Mouse (Mus musculus) cerebellum, postnatal 25 days (tissue): Measurements from ENCODE around the gene Syce2.
"Not testable (repeated sequence)": the region's sequence is repeated elsewhere in the genome, so short reads cannot be mapped to it uniquely, and the experiment has no call there.

Experiments used
- DNase-seq, 2 experiments: peaks; one replicate each; pipeline ENCODE4 v3.0.0; 2021; ENCODE audit warnings: mixed read lengths in 2 of 2

Syce2 gene

DNA sequence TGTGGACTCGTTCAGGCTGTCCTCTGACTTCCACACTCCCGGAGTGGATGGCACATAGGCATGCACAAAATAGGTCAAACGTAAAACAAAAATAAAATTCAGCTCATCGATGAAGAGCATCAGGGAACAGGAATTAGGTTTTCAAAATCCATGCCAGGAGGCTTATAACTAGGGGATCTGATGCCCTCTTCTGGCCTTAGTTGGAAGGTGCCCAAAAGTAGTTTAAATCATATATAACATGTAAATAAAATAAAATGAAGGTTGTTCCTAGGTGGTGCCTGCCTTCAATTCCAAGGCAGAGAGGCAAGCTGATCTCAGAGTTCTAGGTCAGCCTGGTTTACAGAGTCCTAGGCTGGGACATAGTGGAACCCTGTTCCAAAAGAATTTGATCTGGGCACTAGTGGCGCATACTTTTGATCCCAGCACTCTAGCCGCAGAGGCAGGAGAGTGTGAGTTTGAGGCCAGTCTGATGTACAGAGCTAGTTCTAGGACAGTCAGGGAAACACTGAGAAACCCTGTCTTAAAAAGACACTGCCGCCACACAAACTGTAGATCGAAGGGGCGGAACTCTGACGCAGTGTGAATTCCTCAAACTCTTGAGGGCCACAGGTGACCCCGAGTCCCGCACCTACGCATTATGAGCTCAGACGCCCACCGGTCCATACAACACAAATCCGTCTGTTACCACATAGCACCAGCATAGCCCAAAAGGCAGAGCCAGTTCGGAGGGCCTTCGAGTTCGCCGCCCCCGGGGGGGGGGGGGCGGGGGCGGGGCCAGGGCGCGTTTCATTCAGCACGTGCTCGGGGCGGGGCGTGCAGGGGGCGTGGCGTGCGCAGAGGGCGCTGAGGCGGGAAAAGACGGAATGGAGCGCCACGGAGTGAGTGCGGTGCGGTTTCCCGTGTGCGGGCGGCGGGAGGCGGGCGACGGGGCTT, at the start of gene Syce2:
Gene Syce2, plus strand, starts transcription at position 736 of the 933 bp plus-strand sequence.
- peak; percentile 66 to 83 for DNase-seq

DNA sequence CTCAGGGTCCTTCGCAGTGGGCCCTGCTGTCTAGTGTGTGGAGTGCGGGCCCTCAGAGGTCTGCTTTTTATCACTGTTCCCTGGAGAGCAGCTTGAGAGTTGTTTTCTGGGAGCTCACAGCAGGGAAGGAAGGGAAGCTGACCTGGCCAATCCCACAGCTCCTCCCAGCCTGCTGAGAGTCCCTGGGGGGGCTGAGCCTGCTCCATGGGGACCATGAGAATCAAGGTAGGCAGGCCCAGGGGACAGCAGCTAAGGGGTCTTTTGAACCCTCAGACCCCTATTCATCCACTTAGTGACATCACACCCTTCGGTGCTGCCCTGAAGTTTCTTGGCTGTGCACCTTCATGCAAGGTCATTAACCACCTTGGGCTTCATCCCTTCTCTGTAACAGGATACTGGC, 49.2 kb upstream of the Syce2 start, which contains the start of gene Dand5:
Gene Dand5, minus strand, starts transcription at position 101 of the 400 bp plus-strand sequence.
- DNase-seq = no peak

DNA sequence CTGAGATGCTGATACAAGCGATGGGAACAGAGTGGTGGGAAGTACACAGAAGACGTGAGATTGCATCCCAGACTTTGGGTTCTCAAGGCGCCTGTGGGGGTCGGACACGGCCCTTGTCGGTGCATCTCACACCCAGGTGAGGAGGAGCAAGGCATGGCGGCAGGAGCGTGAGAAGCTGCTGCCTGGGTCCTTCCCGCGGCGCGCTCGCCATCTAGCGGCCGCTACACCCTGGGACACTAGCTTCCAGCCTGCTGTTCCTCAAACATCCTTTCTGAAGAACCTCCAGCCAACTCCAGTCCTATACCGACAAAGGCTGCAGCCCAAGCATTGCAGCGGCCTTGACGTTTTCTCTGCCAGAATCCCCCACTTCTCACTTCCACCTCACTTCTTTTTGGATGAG, 48.3 kb upstream of the Syce2 start:
- DNase-seq = peak; percentile 83 to 88

DNA sequence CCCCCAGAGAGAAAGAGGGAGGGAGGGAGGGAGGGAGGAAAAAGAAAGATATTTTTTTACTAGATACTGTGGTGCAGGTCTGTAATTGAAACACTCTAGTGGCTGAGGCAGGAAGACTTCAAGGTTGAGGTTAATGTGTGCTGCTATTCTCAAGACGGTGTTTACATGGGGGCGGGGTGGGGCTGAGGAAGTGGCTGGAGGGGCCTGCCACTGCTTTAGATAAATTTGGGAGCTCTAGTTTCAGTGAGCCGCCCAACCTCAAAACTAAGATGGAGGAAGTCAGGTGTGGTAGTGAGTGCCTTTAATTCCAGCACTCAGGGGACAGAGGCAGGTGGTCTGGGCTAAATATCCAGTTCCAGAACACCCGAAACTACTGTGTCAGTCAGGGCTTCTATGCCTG, 46.3 kb upstream of the Syce2 start:
- no peak for DNase-seq

DNA sequence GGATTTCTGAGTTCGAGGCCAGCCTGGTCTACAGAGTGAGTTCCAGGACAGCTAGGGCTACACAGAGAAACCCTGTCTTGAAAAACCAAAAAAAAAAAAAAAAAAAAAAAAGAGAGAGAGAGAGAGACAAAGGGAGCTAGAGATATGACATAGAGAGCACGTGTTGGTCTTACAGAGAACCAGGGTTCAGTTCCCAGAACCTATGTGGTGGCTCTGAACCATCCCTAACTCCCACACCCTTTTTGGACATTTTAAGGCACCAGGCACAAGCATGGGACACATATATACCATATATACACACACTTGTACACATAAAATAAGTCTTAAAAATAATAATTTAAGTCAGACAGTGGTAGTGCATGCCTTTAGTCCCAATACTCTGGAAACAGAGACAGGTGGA, 45.4 kb upstream of the Syce2 start:
- DNase-seq = not testable (repeated sequence)

DNA sequence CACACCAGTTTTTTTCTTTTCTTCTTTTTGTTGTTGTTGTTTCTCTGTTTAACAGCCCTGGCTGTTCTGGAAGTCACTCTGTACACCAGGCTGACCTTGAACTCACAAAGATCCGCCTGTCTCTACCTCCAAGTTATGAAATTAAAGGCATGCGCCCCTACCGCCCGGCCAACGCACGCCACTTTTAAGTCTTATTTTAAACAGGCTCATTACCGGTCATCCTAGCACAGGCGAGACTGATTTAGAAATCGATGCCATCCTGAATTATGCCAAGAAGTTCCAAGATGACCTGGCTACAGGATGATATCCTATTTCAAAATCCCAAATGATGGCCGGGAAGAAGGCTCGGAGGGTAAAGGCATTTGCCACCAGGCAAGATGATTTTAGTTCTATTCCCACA, 40.4 kb upstream of the Syce2 start, which contains the start of gene Gadd45gip1:
Gene Gadd45gip1, plus strand, starts transcription at position 33 of the 400 bp plus-strand sequence.
- peak in 1 of 2 experiments; percentile 51 for DNase-seq

DNA sequence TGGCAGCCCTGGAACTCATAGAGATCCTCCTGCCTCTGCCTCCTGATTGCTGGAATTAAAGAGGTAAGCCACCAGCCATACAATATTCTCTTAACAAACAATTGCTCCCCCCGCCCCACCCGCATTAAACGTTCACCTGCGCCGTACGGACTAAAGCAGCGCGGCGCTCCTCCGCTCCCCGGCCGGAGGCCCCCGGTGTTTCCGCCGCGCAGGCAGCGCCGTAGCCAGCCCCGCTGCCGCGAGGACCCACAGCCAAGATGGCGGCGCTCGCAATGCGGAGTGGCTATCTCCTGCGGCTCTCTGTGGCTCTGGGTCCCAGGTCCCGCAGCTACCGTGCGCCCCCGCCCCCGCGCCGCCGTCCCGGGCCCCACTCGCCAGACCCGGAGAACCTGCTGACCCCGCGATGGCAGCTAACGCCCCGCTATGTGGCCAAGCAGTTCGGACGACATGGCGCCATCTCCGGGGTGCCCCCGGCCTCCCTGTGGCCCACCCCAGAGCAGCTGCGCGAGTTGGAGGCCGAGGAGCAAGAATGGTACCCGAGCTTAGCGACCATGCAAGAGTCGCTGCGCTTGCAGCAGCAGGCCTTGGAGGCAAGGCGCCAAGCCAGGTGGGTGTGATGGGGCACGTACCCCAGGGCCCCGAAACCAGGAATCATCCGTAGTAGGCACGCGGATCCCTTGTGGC, 39.7 kb upstream of the Syce2 start:
- DNase-seq = peak; percentile 90 to 92

DNA sequence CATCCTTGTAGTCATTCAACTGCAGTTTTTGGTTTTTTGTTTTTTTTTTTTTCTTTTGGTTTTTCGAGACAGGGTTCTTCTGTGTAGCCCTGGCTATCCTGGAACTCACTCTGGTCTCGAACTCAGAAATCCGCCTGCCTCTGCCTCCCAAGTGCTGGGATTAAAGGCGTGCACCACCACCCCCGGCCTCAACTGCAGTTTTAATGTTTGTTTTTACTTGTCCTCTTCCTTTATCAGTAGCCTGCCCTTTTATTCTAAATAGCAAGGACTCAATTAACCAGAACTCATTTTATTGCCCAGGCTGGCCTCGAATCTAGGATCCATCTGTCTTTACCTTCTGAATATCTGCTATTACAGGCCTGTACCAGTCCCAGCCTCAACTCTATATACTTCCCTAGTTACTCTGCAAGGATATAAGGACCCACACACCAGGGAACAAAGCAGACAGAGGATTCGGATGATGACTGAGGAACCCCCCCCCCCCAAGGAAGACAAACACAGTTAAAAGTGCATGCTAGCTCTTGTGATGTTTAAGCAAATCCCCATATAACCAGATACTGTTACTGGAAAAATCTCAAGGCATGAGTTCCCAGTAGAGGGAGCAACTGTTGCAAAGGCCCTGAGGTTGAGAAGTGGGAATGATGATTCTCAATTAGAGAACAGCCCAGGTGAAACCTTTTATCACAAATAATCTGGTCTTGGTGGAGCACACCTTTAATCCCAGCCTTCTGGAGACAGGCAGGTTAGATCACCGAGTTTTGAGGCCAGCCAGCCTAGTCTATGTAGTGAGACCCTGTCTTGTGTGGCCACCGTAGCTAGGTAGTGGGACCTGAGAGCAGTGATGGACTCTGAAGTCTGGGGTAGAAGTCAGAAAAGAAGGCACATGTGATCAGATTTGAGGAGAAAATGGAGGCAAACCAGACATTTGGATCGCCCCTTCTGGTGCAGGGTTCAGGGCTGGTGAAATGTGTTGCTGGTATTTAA, 38.9 kb upstream of the Syce2 start:
- DNase-seq = peak; percentile 8 to 19

DNA sequence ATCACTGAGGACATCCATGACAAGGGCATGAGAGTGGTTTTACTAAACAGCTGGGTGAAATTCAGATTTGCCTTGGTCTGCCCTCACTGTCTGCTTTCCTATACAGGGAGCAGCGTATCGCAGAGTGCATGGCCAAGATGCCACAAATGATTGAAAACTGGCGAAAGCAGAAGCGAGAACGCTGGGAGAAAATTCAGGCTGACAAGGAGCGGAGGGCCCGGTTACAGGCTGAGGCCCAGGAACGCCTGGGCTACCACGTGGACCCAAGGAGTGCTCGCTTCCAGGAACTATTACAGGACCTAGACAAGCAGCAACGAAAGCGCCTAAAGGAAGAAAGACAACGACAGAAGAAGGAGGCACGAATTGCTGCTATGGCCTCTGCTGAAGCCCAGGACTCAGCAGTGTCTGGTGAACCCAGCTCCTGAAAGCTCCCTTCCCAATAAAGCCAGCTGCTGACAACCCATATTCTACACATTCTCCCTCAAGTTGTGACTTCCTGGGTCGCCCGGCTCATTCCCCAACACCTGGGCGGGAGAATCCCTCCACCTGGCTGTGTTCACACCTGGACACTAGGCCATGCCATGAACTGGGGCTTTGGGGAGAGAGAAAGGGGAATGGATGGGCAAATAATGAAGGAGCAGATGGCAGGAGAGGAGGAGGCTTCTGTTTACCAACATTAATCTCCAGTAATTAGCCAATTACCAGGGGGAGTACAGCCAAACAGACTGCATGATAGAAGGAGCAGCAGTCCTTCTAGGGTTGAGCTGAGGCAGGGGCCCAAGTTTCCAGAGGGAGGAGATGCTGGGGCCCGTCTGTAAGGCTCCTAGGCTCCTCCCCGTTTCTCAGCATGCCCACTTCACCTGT, 37.7 kb upstream of the Syce2 start:
- DNase-seq = peak in 1 of 2 experiments; percentile 57

DNA sequence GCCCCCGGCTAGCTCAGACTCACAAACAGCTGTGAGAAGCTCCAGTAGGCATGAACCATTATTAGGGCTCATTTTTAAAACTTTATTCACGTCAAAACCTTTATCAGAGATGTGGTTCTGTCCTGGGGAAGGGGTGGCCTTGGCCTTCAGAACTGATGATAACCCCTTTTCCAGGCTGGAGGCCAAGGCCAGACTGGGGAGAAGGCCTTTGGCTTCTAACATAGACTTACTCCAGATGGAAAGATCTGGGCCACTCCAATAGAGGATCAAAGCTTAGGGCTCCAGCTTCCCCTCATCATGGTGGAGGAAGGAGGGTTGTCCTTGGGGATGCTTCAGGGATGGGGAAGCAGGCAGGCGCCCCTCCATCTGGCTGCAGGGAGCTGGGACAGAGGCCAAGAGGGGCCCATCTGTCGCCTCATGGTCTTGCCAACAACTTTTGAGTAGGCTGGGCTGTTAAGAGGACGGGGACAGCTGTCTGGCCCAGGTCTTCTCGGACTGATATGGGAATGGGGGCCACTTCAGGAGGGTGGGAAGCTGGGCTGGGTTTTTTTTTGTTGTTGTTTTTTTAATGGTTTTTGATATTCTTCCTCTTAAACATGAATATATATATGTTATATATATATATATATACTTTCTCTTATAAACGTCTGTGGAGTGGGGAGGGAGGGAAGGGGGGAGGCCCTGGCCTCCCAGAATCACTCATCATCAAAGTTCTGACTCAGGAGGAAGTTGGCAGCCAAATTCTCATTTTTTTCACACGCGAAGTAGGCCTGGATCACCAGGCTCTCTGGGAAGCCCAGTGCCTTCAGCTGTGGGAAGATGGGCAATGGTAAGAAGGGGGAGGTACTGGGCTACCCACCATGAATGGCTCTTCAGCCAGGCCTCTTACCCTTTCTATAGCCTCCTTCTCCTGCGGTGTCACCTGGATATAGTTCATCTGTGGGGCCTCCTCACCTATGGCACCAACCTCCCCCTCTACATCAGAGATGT, 36.8 kb upstream of the Syce2 start:
- peak; percentile 91 to 93 for DNase-seq

DNA sequence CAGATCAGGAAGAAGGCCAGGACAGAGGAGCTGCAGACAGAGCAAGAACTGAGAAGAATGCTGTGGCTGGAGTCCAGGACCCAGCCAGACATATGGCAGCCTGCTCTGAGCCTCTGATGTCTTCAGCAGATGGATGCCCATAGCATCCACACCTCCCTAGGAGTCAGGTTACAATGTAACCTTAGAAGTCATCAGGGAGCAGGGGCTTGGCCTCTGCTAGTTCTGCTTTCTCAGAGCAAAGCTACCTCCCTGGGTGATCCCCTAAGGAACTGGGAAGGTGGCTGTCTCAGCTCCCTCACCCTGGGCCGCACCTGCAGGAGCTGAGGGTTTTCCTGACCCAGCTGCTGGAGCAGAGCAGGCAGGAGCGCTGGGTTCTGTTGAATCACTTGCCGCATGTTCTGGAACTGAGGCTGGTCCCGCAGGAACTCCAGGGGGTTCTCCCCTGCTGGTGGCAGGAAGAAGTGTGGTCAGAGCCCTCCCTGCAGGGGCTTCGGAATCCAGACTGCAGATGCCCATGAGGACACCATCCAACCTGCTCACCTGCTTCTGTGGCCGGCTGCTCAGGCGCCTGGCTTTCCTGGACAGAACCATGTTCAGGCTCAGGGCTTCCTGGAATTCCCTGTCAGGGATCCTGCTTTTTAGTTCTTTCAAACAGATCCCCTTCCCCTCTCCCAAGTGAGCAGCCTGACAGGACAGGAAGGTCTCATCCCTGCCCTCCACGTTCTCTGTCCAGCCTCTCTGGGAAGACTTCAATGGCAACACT, 34.6 kb upstream of the Syce2 start:
- peak; percentile 66 to 75 for DNase-seq

DNA sequence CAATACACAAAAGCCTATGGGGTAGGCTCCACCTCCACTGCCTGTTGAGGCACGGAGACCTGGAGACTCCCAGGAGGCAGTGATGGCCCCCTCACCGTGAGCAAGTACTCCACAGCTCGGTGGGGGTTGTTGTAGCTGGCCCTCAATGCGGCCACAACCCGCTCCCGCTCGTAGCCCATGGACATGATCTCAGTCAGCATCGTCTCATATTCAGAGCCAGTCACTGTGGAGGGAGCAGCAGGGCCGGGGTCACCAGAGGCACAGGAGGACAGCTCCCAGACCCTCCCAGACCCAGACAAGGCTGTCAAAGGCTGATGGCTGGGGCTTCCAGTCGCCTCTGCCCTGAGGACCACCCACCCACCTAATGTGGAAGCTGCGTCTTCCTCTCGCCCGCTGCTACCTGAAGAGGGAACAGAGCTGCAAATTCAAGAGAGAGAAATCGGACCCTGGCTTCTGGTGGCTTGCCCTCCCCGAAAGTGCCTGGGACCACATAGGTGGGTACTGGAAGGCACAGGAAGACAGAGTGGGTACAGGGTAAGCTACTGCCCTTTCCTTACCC, 33.9 kb upstream of the Syce2 start:
- DNase-seq = peak in 1 of 2 experiments; percentile 26

DNA sequence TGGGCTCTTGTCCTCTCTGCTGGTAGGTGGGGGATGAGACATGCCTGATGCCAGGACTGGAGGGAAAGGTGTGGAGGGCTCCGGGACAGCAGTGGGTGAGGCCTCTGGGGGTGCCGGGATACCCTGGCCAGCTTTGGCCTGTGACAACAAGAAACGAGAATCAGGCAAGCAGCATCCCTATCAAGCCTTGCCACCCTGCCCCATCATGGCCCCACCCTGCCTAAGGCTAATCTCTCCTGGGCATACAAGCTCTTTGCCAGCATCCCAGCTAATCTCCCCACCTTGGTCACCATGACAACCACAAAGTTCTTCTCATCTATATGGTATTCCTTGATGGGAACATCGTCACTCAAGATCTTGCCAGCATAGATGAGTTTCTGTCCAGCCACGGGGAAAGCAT, 33.4 kb upstream of the Syce2 start:
- no peak for DNase-seq

DNA sequence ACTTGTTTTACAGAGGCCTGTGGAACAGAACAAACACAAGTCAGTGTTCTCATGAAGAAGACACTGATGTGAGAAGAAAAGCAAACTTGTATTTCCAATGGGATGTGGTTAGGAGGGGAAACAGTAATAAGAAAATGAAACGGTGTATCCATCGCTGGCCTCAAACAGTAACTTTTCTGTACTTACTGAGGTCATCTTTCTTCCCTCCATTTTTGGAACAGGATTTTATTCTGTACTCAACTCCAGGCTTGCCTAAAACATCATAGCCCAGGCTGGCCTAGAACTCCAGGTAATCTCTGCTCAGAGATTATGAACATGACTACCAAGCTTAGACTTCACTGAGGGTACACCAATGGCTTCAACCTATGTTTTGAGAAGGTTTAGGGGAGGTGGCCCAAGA, 32.5 kb upstream of the Syce2 start:
- DNase-seq = no peak

DNA sequence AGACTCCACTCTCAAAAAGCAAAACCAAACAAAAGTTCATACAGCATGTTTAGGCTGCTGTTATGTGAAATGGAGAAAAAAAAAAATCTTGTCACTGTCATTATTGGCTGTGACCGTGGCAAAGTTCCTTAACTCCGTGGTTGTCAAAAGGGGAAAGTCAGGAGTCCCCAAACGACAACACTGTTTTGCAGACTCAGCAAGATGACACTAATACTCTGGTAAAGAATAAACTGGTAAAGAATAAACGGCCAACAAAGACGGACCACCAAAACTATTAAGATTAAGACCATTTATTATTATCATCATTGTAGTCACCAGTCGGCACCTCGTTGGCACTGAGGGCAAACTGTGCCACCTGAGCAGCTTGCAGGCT, 32.0 kb upstream of the Syce2 start:
- DNase-seq = no peak

DNA sequence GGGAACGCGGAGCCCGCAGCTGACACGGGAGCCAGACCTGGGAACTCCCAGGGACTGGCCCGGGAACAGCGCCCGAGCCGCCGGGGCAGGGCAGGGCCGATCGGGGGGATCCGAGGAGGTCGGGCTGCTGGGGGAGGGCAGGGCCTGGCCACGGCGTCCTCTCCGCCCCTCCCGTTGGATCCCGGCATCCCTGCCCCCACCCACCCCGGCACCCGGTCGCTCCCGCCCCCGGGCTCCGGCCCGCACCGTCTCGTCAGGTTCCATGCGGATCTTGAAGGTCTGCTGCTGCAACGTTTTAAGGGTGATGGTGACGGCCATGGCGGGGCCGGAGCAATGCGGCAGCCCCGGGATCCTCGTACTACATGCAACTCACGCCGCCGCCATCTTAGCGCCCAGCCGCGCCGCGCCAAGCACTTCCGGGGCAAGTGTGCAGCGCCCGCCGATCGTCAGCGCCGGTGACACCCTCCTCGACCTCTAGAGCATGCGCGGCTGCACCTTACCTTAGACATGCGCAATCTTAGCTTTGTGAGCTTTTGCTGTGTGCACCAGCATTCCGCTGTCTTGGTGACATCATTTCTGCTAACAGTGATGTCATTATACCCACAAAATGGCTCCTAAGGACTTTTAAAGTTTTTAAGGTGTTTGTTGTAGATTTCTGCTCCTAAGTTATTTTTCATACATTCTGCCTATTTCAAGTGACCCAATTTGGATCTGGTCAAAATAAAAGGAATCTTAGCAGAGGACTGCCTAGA, 31.5 kb upstream of the Syce2 start, which contains the start of gene Rad23a:
Gene Rad23a, minus strand, starts transcription at position 418 of the 752 bp plus-strand sequence.
- DNase-seq = peak; percentile 93 to 95

DNA sequence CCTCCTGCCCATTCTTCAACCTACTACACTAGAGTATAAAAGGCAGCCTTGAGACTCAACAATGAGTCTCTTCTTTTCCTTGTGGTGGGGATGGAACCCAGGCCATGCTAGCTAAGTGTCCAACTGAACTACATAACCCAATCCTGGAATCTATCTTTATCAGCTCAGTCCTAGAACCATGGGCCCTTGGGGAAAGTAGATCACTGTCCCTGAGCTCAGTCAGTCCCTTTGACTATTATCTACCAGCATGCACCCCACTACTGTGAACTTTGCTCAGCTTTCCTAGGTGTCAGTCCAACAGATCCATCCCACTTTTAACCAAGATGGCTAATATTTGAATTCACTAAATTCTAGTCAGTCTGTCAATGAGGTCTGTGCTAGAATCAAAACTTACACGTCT, 30.4 kb upstream of the Syce2 start:
- no peak for DNase-seq

DNA sequence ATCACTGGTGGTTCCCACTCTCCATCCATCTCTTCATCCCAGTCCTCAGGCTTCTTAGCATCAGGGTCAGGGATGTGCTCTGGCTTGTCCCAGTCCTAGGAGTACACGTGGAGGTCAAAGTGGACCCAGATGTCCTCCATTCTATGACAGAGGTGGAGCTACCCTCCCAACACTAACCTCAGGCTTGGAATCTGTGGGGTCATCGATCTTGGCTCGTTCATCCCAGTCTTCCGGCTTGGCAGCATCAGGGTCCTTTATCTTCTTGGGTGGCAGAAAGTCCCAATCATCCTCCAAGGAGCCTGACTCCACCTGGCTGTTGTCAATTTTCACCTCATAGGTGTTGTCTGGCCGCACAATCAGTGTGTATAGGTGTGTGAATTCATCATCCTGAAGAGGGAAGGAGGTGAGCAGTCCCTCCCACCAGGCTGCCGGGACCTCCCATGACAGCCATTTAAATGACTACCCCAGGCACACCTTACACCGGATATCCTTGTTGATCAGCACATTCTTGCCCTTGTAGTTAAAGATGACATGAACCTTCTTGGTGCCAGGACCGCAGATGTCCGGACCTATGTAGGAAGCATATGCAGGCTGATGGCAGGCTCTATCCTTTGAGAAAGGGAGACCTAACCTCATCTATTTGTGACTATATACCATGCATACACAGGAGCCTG, 27.4 kb upstream of the Syce2 start:
- peak in 1 of 2 experiments; percentile 18 for DNase-seq
